9 mouse cellular contexts compared by ENCODE assay signal in genomic region chr11:58179563-58179962, GRCm38 (mm10). TPM values are rescaled to one million over a fixed set of nuclear protein-coding genes. Genes with fewer than 3 reads are reported as not detected.
DNase-seq lines count a peak whose midpoint lies in the region; ATAC-seq and TF ChIP-seq lines count a peak whose summit lies in the region.
"Had no signal": no experiment of that assay in that cellular context is flagged by ENCODE, and none has a peak within 500 bp of the region (broad histone marks: within the 10 kb centered on the region; RNA-seq: fewer than 3 reads in every experiment).

No protein-coding gene starts in this region.

- no peaks in the 10 kb centered on the region for H3K9me3 ChIP-seq in forebrain, embryonic 13.5 days (replicated peaks)
- H3K9me3 ChIP-seq in lung, postnatal 0 days (ENCODE audit: low read length) = no peaks in the 10 kb centered on the region
- H3K9me3 ChIP-seq: neural tube, embryonic 13.5 days had no signal

- TF ChIP-seq EP300 in lung, postnatal 0 days (IDR thresholded peaks at IDR 0.05) = no peak

- peak; percentile 93 for TF ChIP-seq CTCF in lung, postnatal 0 days (IDR thresholded peaks at IDR 0.05)

- 0 out of 2 replicates have a peak, but pooled peaks have one; percentile 13 for ATAC-seq in forebrain, embryonic 13.5 days
- ATAC-seq in lung, postnatal 0 days = peak; percentile 77

- H3K27me3 ChIP-seq in forebrain, embryonic 13.5 days = no peaks in the 10 kb centered on the region
- no peaks in the 10 kb centered on the region for H3K27me3 ChIP-seq in lung, postnatal 0 days (replicated peaks; ENCODE audit: insufficient read depth, low read length)
- H3K27me3 ChIP-seq: neural tube, embryonic 13.5 days had no signal

- no peak overlapping the region for H3K4me2 ChIP-seq in forebrain, embryonic 13.5 days
- no peak overlapping the region for H3K4me2 ChIP-seq in lung, postnatal 0 days (replicated peaks; ENCODE audit: low read depth, low read length)
- H3K4me2 ChIP-seq: neural tube, embryonic 13.5 days had no signal

- 20% methylated on average over 3 of the region's 3 CpGs for WGBS in forebrain, embryonic 13.5 days
- WGBS in lung, postnatal 0 days = 24% methylated on average over 3 of the region's 3 CpGs

- no peak overlapping the region for H3K4me3 ChIP-seq in forebrain, embryonic 13.5 days
- H3K4me3 ChIP-seq in lung, postnatal 0 days (ENCODE audit: low read depth, low read length) = no peak overlapping the region
- H3K4me3 ChIP-seq: neural tube, embryonic 13.5 days had no signal

- peak; percentile 89 for DNase-seq in MN1 (ENCODE audit: low spot score)
- peak; percentile 90 for DNase-seq in c-Kit-negative CD71-positive TER-119-positive erythroid progenitor cells, embryonic 14.5 days (ENCODE audit: low read depth, low spot score)
- DNase-seq in heart, postnatal 4 days = peak; percentile 78
- DNase-seq in layer of hippocampus, adult 9-10 months (ENCODE audit: low spot score) = peak; percentile 91
- peak; percentile 95 for DNase-seq in lung, postnatal 0 days (ENCODE audit: low spot score)
- peak; percentile 59 for DNase-seq in right cerebral cortex, postnatal 14 days
- peak; percentile 65 to 68 for DNase-seq in urinary bladder, postnatal 36 days (ENCODE audit: low spot score in 2 of 2)

- H3K4me1 ChIP-seq in forebrain, embryonic 13.5 days = no peaks in the 10 kb centered on the region
- no peaks in the 10 kb centered on the region for H3K4me1 ChIP-seq in lung, postnatal 0 days (ENCODE audit: insufficient read depth, low read depth, low read length)
- H3K4me1 ChIP-seq: neural tube, embryonic 13.5 days had no signal

- H3K27ac ChIP-seq in forebrain, embryonic 13.5 days = no peak overlapping the region
- H3K27ac ChIP-seq in lung, postnatal 0 days (ENCODE audit: low read length) = no peak overlapping the region
- H3K27ac ChIP-seq: neural tube, embryonic 13.5 days had no signal

- peaks cover 53% of the 10 kb centered on the region for H3K36me3 ChIP-seq in forebrain, embryonic 13.5 days (ENCODE audit: poor library complexity, severe bottlenecking)
- peaks cover 4% of the 10 kb centered on the region; the same call in 1 of the 2 replicates for H3K36me3 ChIP-seq in lung, postnatal 0 days (ENCODE audit: insufficient read depth, low read length)

- no peak overlapping the region for H3K9ac ChIP-seq in forebrain, embryonic 13.5 days
- no peak overlapping the region for H3K9ac ChIP-seq in lung, postnatal 0 days (replicated peaks; ENCODE audit: low read depth)
- H3K9ac ChIP-seq: neural tube, embryonic 13.5 days had no signal

RNA-seq across cellular contexts. Expression of gene Mrpl22, which starts 8.1 kb away (rescaled TPM):
- 119 and 135 TPM in 2 replicates for polyA plus RNA-seq in forebrain, embryonic 13.5 days (2015; fragmentation: Nextera tagmentation; extraction: Ambion mirVana)
- total RNA-seq in heart, postnatal 4 days (2021) = 10 to 100 TPM; 50.1 to 54.3 TPM
- 75.1 and 81.7 TPM in 2 replicates for polyA plus RNA-seq in lung, postnatal 0 days (2015; fragmentation: Nextera tagmentation; extraction: Ambion mirVana)

RNA-seq across cellular contexts. Expression of gene Gemin5, which starts 11.2 kb away (rescaled TPM):
- 13.9 and 21.2 TPM in 2 replicates for polyA plus RNA-seq in forebrain, embryonic 13.5 days (2015; fragmentation: Nextera tagmentation; extraction: Ambion mirVana)
- 10 to 100 TPM; 12.3 to 13.1 TPM for total RNA-seq in heart, postnatal 4 days (2021)
- 4.3 and 6.2 TPM in 2 replicates for polyA plus RNA-seq in lung, postnatal 0 days (2015; fragmentation: Nextera tagmentation; extraction: Ambion mirVana)

RNA-seq across cellular contexts. Expression of gene Igtp, which starts 19.8 kb away (rescaled TPM):
- 0.83 and 0.94 TPM in 2 replicates for polyA plus RNA-seq in forebrain, embryonic 13.5 days (2015; fragmentation: Nextera tagmentation; extraction: Ambion mirVana)
- 1 to 10 TPM; 4.8 to 4.9 TPM for total RNA-seq in heart, postnatal 4 days (2021)
- polyA plus RNA-seq in lung, postnatal 0 days (2015; fragmentation: Nextera tagmentation; extraction: Ambion mirVana) = 9.2 and 9.7 TPM in 2 replicates

RNA-seq across cellular contexts. Expression of gene Irgm2, which starts 19.9 kb away (rescaled TPM):
- 0.29 and 0.49 TPM in 2 replicates for polyA plus RNA-seq in forebrain, embryonic 13.5 days (2015; fragmentation: Nextera tagmentation; extraction: Ambion mirVana)
- 1 to 10 TPM; 4.4 to 4.8 TPM for total RNA-seq in heart, postnatal 4 days (2021)
- polyA plus RNA-seq in lung, postnatal 0 days (2015; fragmentation: Nextera tagmentation; extraction: Ambion mirVana) = 6.9 TPM in 2 replicates
